Mouse (Mus musculus) liver, postnatal 0 days (tissue): ENCODE results near the gene Cfap77. TPM values are rescaled to one million over a fixed set of nuclear protein-coding genes. Genes with fewer than 3 reads are reported as not detected.

Source experiments
- ATAC-seq: fragments of 200-750 bp; cut with Nextera tagmentation; 2 replicates; pipeline ENCODE4 v1.8.0; 2017; ENCODE audit warnings: mild to moderate bottlenecking, moderate library complexity
- DNase-seq: peaks from one replicate; pipeline ENCODE4 v3.0.0-alpha.2; 2016
- H3K27ac ChIP-seq: fragments of 300-500 bp; sonication (generic); 2 replicates; pipeline ENCODE4 v1.5.1; 2014; ENCODE audit warnings: antibody characterized with exemption, moderate library complexity, mild to moderate bottlenecking, low read depth
- H3K27me3 ChIP-seq: fragments of 300-500 bp; sonication (generic); 2 replicates; pipeline ENCODE4 v1.6.1; 2014; ENCODE audit warnings: low read length, control low read depth, mixed read lengths; ENCODE audit not compliant: insufficient read depth
- H3K36me3 ChIP-seq: fragments of 300-500 bp; sonication (generic); replicated peaks from 2 replicates; pipeline ENCODE4 v1.6.1; 2014; ENCODE audit warnings: mild to moderate bottlenecking, control low read depth, low read length, moderate library complexity, mixed read lengths; ENCODE audit not compliant: insufficient read depth
- H3K4me1 ChIP-seq: fragments of 300-500 bp; sonication (generic); 2 replicates; pipeline ENCODE4 v1.6.1; 2014; ENCODE audit warnings: antibody characterized with exemption, mild to moderate bottlenecking, control low read depth; ENCODE audit not compliant: insufficient read depth
- H3K4me2 ChIP-seq: fragments of 300-500 bp; sonication (generic); 2 replicates; pipeline ENCODE4 v1.6.1; 2014; ENCODE audit warnings: low read depth, mild to moderate bottlenecking, low read length, moderate library complexity, mixed read lengths
- H3K4me3 ChIP-seq: fragments of 300-500 bp; sonication (generic); 2 replicates; pipeline ENCODE4 v1.5.1; 2014; ENCODE audit warnings: low read depth, low read length
- H3K9ac ChIP-seq: fragments of 300-500 bp; sonication (generic); replicated peaks from 2 replicates; pipeline ENCODE4 v1.6.1; 2014; ENCODE audit warnings: mild to moderate bottlenecking, moderate library complexity
- H3K9me3 ChIP-seq: fragments of 300-500 bp; sonication (generic); 2 replicates; pipeline ENCODE4 v1.6.1; 2016; ENCODE audit warnings: mild to moderate bottlenecking, control low read depth, low read length, mixed read lengths
- CTCF ChIP-seq: sonication (generic); IDR thresholded peaks from 2 replicates; pipeline ENCODE4 v1.5.1; 2016; ENCODE audit warnings: antibody characterized with exemption, low read depth
- EP300 ChIP-seq: IDR thresholded peaks from 2 replicates; pipeline ENCODE4 v1.6.1; 2016; ENCODE audit warnings: antibody characterized with exemption, low read depth, mild to moderate bottlenecking
- WGBS: fragments of 180-500 bp; shearing (Covaris S2); extraction: QIAGEN DNeasy Blood & Tissue Kit; methylation state at CpG from one replicate; pipeline ENCODE4 v1.1.7; 2014; ENCODE audit not compliant: insufficient replicate concordance; 5-methylcytosine and 5-hydroxymethylcytosine counted together
- polyA plus RNA-seq: library from polyadenylated mRNA; unstranded; fragments of >200 nt; fragmentation: Nextera tagmentation; extraction: Ambion mirVana; gene quantifications from 2 replicates; pipeline ENCODE4 v1.2.1, GENCODE M21; 2015

Gene Cfap77
- polyA plus RNA-seq, 1 experiment from 2014 or later: 0.06 TPM

DNA sequence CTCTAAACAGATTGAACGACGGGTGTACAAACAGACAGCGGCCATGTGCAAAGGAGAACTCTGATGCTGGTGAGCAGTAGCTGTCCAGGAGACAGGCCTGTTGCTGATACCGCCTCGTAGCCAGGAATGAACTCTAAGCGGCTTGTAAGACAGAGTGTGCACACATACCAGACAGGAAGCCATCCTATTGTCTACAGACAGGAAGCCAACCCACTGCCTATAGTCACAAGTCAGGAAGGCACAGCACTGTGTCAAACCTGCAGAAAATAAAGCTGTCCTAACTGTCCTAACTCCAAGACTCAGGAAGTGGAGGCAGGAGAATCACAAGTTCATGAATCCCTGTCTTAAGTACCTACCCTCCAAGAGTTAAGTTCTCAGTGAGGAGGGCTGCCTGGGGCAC, 91.3 kb downstream of the Cfap77 start:
- no peak for TF ChIP-seq EP300
- TF ChIP-seq CTCF: no peak
- H3K27me3 ChIP-seq: no peaks in the 10 kb centered on the region
- no peak overlapping the region for H3K9ac ChIP-seq
- no peak overlapping the region for H3K27ac ChIP-seq
- H3K4me3 ChIP-seq: no peak overlapping the region
- H3K9me3 ChIP-seq: no peaks in the 10 kb centered on the region
- ATAC-seq (0 out of 2 replicates have a peak, but pooled peaks have one; percentile 33), DNase-seq (no peak)
- no peak overlapping the region for H3K4me2 ChIP-seq
- no peaks in the 10 kb centered on the region for H3K36me3 ChIP-seq
- no peaks in the 10 kb centered on the region for H3K4me1 ChIP-seq
- 39% methylated on average over 6 of the region's 6 CpGs for WGBS

GRCm38 (mm10) chr2:28961636-28962035, 93.2 kb downstream of the Cfap77 start:
- no peaks in the 10 kb centered on the region for H3K4me1 ChIP-seq

GRCm38 (mm10) chr2:28961024-28961585, 93.8 kb downstream of the Cfap77 start:
- H3K9ac ChIP-seq: no peak overlapping the region

More at GRCm38 (mm10) chr2:28961636-28962035, 93.2 kb downstream of the Cfap77 start:
- no peak overlapping the region for H3K4me2 ChIP-seq
- no peak for TF ChIP-seq EP300
- TF ChIP-seq CTCF: no peak
- no peak overlapping the region for H3K27ac ChIP-seq
- ATAC-seq (no peak), DNase-seq (no peak)
- no peaks in the 10 kb centered on the region for H3K27me3 ChIP-seq
- 73% methylated on average over 5 of the region's 5 CpGs for WGBS
- H3K36me3 ChIP-seq: no peaks in the 10 kb centered on the region
- H3K9ac ChIP-seq: no peak overlapping the region
- H3K9me3 ChIP-seq: no peaks in the 10 kb centered on the region
- no peak overlapping the region for H3K4me3 ChIP-seq

DNA sequence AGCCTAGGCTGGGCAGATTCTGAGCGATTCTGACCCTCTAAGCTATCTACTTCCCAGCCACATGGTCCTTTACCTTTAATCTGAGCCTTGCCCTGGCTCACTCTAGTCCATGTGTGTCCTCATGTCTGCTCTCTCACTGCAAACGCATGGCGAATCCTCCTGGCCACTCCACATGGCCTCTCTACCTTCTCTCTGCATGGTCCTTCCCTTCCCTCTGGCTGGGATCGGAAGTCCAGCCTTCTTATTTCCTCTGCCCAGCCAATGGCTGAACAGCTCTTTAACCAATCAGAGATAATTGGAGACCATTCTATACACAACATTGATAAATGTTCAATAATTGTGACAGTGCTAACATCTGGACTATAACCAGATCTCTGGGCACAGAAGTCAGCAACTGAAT, 98.0 kb downstream of the Cfap77 start:
- Histone ChIP-seq H3K4me1 (no peaks in the 10 kb centered on the region), H3K9me3 (no peaks in the 10 kb centered on the region), H3K27me3 (no peaks in the 10 kb centered on the region), H3K4me3 (no peak overlapping the region), H3K36me3 (no peaks in the 10 kb centered on the region), H3K4me2 (no peak overlapping the region), H3K27ac (no peak overlapping the region), H3K9ac (no peak overlapping the region)
- ATAC-seq (no peak), DNase-seq (no peak)
- 87% methylated on average over 4 of the region's 4 CpGs for WGBS
- TF ChIP-seq CTCF (no peak), EP300 (no peak)

More at GRCm38 (mm10) chr2:28961024-28961585, 93.8 kb downstream of the Cfap77 start:
- Histone ChIP-seq H3K4me1 (no peaks in the 10 kb centered on the region), H3K27me3 (no peaks in the 10 kb centered on the region), H3K4me3 (no peak overlapping the region), H3K4me2 (no peak overlapping the region), H3K36me3 (no peaks in the 10 kb centered on the region), H3K9me3 (no peaks in the 10 kb centered on the region), H3K27ac (no peak overlapping the region)
- peak; percentile 28 for DNase-seq
- ATAC-seq: no peak
- TF ChIP-seq EP300 (no peak), CTCF (no peak)
- WGBS: 65% methylated on average over 15 of the region's 15 CpGs

DNA sequence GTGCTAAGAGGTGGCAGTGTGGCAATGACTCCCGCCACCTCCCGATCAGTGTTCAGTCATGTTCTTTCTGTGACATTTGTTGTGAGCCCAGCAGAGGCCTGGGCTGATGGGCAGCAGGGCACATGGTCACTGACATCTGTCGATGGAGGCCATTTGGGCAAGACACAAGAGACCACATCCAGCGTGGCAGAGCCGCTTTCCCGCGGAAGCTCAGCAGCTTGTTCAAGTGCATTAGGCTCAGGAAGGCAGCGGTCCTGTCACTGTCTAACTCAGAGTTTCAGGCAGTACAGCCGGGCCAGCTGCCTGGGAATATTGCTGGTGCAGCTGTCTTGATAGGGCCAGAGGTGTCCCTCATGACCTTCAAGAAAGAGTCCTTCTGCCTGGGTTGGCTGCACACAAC, 100.3 kb downstream of the Cfap77 start:
- no peak for TF ChIP-seq CTCF
- TF ChIP-seq EP300: no peak
- 81% methylated on average over 9 of the region's 9 CpGs for WGBS
- no peak overlapping the region for H3K4me2 ChIP-seq
- no peaks in the 10 kb centered on the region for H3K36me3 ChIP-seq
- no peak overlapping the region for H3K27ac ChIP-seq
- H3K4me3 ChIP-seq: no peak overlapping the region
- H3K9ac ChIP-seq: no peak overlapping the region
- DNase-seq: no peak
- no peak for ATAC-seq
- H3K4me1 ChIP-seq: no peaks in the 10 kb centered on the region
- no peaks in the 10 kb centered on the region for H3K9me3 ChIP-seq
- H3K27me3 ChIP-seq: no peaks in the 10 kb centered on the region

GRCm38 (mm10) chr2:28952981-28953380, 101.9 kb downstream of the Cfap77 start:
- DNase-seq (no peak), ATAC-seq (no peak)
- TF ChIP-seq CTCF (no peak), EP300 (no peak)
- H3K27ac ChIP-seq: no peak overlapping the region
- no peak overlapping the region for H3K4me2 ChIP-seq
- 79% methylated on average over 8 of the region's 8 CpGs for WGBS
- H3K4me3 ChIP-seq: no peak overlapping the region
- H3K9me3 ChIP-seq: no peaks in the 10 kb centered on the region
- H3K36me3 ChIP-seq: no peaks in the 10 kb centered on the region
- H3K27me3 ChIP-seq: no peaks in the 10 kb centered on the region
- H3K4me1 ChIP-seq: no peaks in the 10 kb centered on the region
- H3K9ac ChIP-seq: no peak overlapping the region
